Mouse (Mus musculus) testis, adult 2 months (tissue): ENCODE results near the gene Npas4. TPM values are rescaled to one million over a fixed set of nuclear protein-coding genes. Genes with fewer than 3 reads are reported as not detected.

ENCODE experiments used
- H3K27ac ChIP-seq: fragments of 200-500 bp; 2 replicates; pipeline ENCODE4 v1.5.1; 2012; ENCODE audit warnings: low read depth, low read length; ENCODE audit not compliant: control insufficient read depth, insufficient read depth
- H3K27me3 ChIP-seq: fragments of 200-500 bp; 2 replicates; pipeline ENCODE4 v1.6.1; 2012; ENCODE audit warnings: mild to moderate bottlenecking, low read length, moderate library complexity; ENCODE audit not compliant: control insufficient read depth, insufficient read depth
- H3K36me3 ChIP-seq: fragments of 200-500 bp; 2 replicates; pipeline ENCODE4 v1.6.1; 2012; ENCODE audit warnings: mild to moderate bottlenecking, low read length; ENCODE audit not compliant: control insufficient read depth, insufficient read depth
- H3K4me1 ChIP-seq: fragments of 200-500 bp; 2 replicates; pipeline ENCODE4 v1.6.1; 2012; ENCODE audit warnings: low read length; ENCODE audit not compliant: control insufficient read depth, insufficient read depth
- H3K4me3 ChIP-seq: fragments of 200-500 bp; 2 replicates; pipeline ENCODE4 v1.5.1; 2012; ENCODE audit warnings: low read depth, mild to moderate bottlenecking, low read length, moderate library complexity, mixed read lengths; ENCODE audit not compliant: control insufficient read depth
- CTCF ChIP-seq: fragments of 200-500 bp; IDR thresholded peaks from 2 replicates; pipeline ENCODE4 v1.5.1; 2012; ENCODE audit warnings: low read depth, mild to moderate bottlenecking, inconsistent platforms, low read length, moderate library complexity; ENCODE audit not compliant: control insufficient read depth, insufficient read depth, insufficient replicate concordance
- POLR2A ChIP-seq: fragments of 200-500 bp; IDR thresholded peaks from 2 replicates; pipeline ENCODE4 v1.6.1; 2012; ENCODE audit warnings: low read depth, mild to moderate bottlenecking, inconsistent platforms, low read length, moderate library complexity; ENCODE audit not compliant: control insufficient read depth
- polyA plus RNA-seq: library from polyadenylated mRNA; depleted of rRNA; stranded (reverse); fragments of >200 nt; gene quantifications from 2 replicates; pipeline ENCODE4 v1.2.3, GENCODE M21; 2012; rRNA removed

Npas4 gene
- polyA plus RNA-seq, 1 experiment = 1.4 TPM

- no peaks in the 10 kb centered on the region for H3K36me3 ChIP-seq
- no peak overlapping the region for H3K27ac ChIP-seq
- H3K4me3 ChIP-seq = no peak overlapping the region
- TF ChIP-seq POLR2A (no peak), CTCF (no peak)
- no peaks in the 10 kb centered on the region for H3K27me3 ChIP-seq
- peaks cover 3% of the 10 kb centered on the region for H3K4me1 ChIP-seq
Observed at GRCm38 (mm10) chr19:4945540-4945939, 44.6 kb downstream of the Npas4 start.

GRCm38 (mm10) chr19:4943253-4943588 lies 46.9 kb downstream of the Npas4 start:
- H3K4me1 ChIP-seq = peaks cover 3% of the 10 kb centered on the region
- H3K36me3 ChIP-seq = no peaks in the 10 kb centered on the region
- H3K27me3 ChIP-seq = no peaks in the 10 kb centered on the region
- H3K27ac ChIP-seq = no peak overlapping the region
- no peak for TF ChIP-seq POLR2A
- TF ChIP-seq CTCF = no peak
- H3K4me3 ChIP-seq = peak overlapping the region; percentile 43

- Histone ChIP-seq H3K4me1 (peaks cover 3% of the 10 kb centered on the region), H3K27ac (no peak within 1 kb of the TSS), H3K36me3 (no peaks in the 10 kb centered on the region), H3K4me3 (peak within 1 kb of the TSS; percentile 43), H3K27me3 (no peaks in the 10 kb centered on the region)
- TF ChIP-seq POLR2A = no peak
- TF ChIP-seq CTCF = no peak
Observed at GRCm38 (mm10) chr19:4942551-4943252, 47.4 kb downstream of the Npas4 start, which contains the start of gene Peli3. Peli3 (minus strand) TSS chr19:4943127.

- Histone ChIP-seq H3K4me1 (peaks cover 3% of the 10 kb centered on the region), H3K4me3 (no peak overlapping the region), H3K27ac (no peak overlapping the region), H3K27me3 (no peaks in the 10 kb centered on the region), H3K36me3 (no peaks in the 10 kb centered on the region)
- TF ChIP-seq POLR2A (no peak), CTCF (no peak)
Observed at GRCm38 (mm10) chr19:4937444-4938310, 52.4 kb downstream of the Npas4 start.

- TF ChIP-seq POLR2A = no peak
- no peak for TF ChIP-seq CTCF
- no peak overlapping the region for H3K27ac ChIP-seq
- no peak overlapping the region for H3K4me3 ChIP-seq
- H3K27me3 ChIP-seq = no peaks in the 10 kb centered on the region
- no peaks in the 10 kb centered on the region; the same call in 1 of the 2 replicates for H3K4me1 ChIP-seq
- no peaks in the 10 kb centered on the region for H3K36me3 ChIP-seq
Observed at GRCm38 (mm10) chr19:4936896-4937295, 53.2 kb downstream of the Npas4 start.

Other genes with a start within 250 kb of the Npas4 start
- 218 and 233 TPM in 2 replicates for gene Rbm4b, start 233.8 kb downstream of the Npas4 start, polyA plus RNA-seq
- gene Rbm4, start 196.4 kb downstream of the Npas4 start, polyA plus RNA-seq = 22.6 and 26.4 TPM in 2 replicates
- 5.9 and 9.4 TPM in 2 replicates for gene Gm21992, start 178.7 kb downstream of the Npas4 start, polyA plus RNA-seq
- gene Rbm14, start 178.7 kb downstream of the Npas4 start, polyA plus RNA-seq = 44.0 and 45.7 TPM in 2 replicates
- gene Ccs, start 151.0 kb downstream of the Npas4 start, polyA plus RNA-seq = 57.9 and 66.4 TPM in 2 replicates
- gene Ccdc87, start 150.9 kb downstream of the Npas4 start, polyA plus RNA-seq = 39.4 and 40.3 TPM in 2 replicates
- gene Ctsf, start 135.2 kb downstream of the Npas4 start, polyA plus RNA-seq = 32.4 and 35.7 TPM in 2 replicates
- 8.6 and 8.9 TPM in 2 replicates for gene Actn3, start 112.4 kb downstream of the Npas4 start, polyA plus RNA-seq
- 9.2 and 10.7 TPM in 2 replicates for gene Zdhhc24, start 111.6 kb downstream of the Npas4 start, polyA plus RNA-seq
- gene Bbs1, start 83.7 kb downstream of the Npas4 start, polyA plus RNA-seq = 15.5 and 16.5 TPM in 2 replicates
- 81.8 and 95.7 TPM in 2 replicates for gene Dpp3, start 62.0 kb downstream of the Npas4 start, polyA plus RNA-seq
- 0.77 and 0.96 TPM in 2 replicates for gene Peli3, start 47.2 kb downstream of the Npas4 start, polyA plus RNA-seq
- 76.0 and 89.3 TPM in 2 replicates for gene Mrpl11, start 28.2 kb downstream of the Npas4 start, polyA plus RNA-seq
- 4.9 and 5.2 TPM in 2 replicates for gene Slc29a2, start 33.5 kb upstream of the Npas4 start, polyA plus RNA-seq
- gene B4gat1, start 48.5 kb upstream of the Npas4 start, polyA plus RNA-seq = 3.7 and 4.2 TPM in 2 replicates
- 0.61 and 0.98 TPM in 2 replicates for gene AC124502.3, start 48.6 kb upstream of the Npas4 start, polyA plus RNA-seq
- gene Brms1, start 51.0 kb upstream of the Npas4 start, polyA plus RNA-seq = 200 and 216 TPM in 2 replicates
- gene Rin1, start 60.2 kb upstream of the Npas4 start, polyA plus RNA-seq = 27.1 and 27.5 TPM in 2 replicates
- 2.5 and 2.9 TPM in 2 replicates for gene Cd248, start 77.8 kb upstream of the Npas4 start, polyA plus RNA-seq
- 22.5 and 22.6 TPM in 2 replicates for gene Tmem151a, start 95.2 kb upstream of the Npas4 start, polyA plus RNA-seq
- 134 and 144 TPM in 2 replicates for gene Yif1a, start 98.2 kb upstream of the Npas4 start, polyA plus RNA-seq
- gene Cnih2, start 108.2 kb upstream of the Npas4 start, polyA plus RNA-seq = 42.8 and 43.5 TPM in 2 replicates
- 113 and 124 TPM in 2 replicates for gene Rab1b, start 116.8 kb upstream of the Npas4 start, polyA plus RNA-seq
- 92.7 and 92.9 TPM in 2 replicates for gene Klc2, start 128.2 kb upstream of the Npas4 start, polyA plus RNA-seq